Mouse (Mus musculus) retina, postnatal 7 days (tissue): Measurements from ENCODE around the gene Map9.
"Not testable (repeated sequence)": the region's sequence is repeated elsewhere in the genome, so short reads cannot be mapped to it uniquely, and the experiment has no call there.

Experiments used
- DNase-seq: peaks from one replicate; pipeline ENCODE4 v3.0.0-alpha.2; 2012; ENCODE audit warnings: low read depth, low spot score

The Map9 gene

GRCm38 (mm10) chr3:82412397-82412796 is 54.6 kb downstream of the Map9 start:
- DNase-seq, result no peak

- DNase-seq, result no peak
Measured at GRCm38 (mm10) chr3:82417958-82418357, 60.1 kb downstream of the Map9 start.

GRCm38 (mm10) chr3:82435351-82435750 is 77.5 kb downstream of the Map9 start:
- no peak for DNase-seq

GRCm38 (mm10) chr3:82440976-82441375 is 83.1 kb downstream of the Map9 start:
- no peak for DNase-seq

GRCm38 (mm10) chr3:82441601-82442000 is 83.8 kb downstream of the Map9 start:
- not testable (repeated sequence) for DNase-seq
